Mouse (Mus musculus) E14TG2a.4 (cell line): ENCODE data around the gene 1700013G24Rik.

ENCODE experiments used
- H3K27me3 ChIP-seq: 2 replicates; pipeline ENCODE4 v1.6.1; 2014; ENCODE audit warnings: low read length, control low read depth; ENCODE audit not compliant: insufficient read depth
- H3K36me3 ChIP-seq: 2 replicates; pipeline ENCODE4 v1.6.1; 2014; ENCODE audit warnings: low read length, control low read depth; ENCODE audit not compliant: insufficient read depth
- H3K4me1 ChIP-seq: replicated peaks from 2 replicates; pipeline ENCODE4 v1.6.1; 2014; ENCODE audit warnings: low read depth, low read length, control low read depth
- H3K4me3 ChIP-seq: replicated peaks from 2 replicates; pipeline ENCODE4 v1.5.1; 2014; ENCODE audit warnings: mild to moderate bottlenecking, low read length
- H3K9me3 ChIP-seq: 2 replicates; pipeline ENCODE4 v1.6.1; 2014; ENCODE audit warnings: low read length, control low read depth
- CTCF ChIP-seq: conservative IDR thresholded peaks from 2 replicates; pipeline ENCODE4 v1.5.1; 2014; ENCODE audit warnings: low read length
- NANOG ChIP-seq: IDR thresholded peaks from 2 replicates; pipeline ENCODE4 v1.6.1; 2014; ENCODE audit warnings: borderline replicate concordance, low read length, mixed read lengths
- POU5F1 ChIP-seq: IDR thresholded peaks from 2 replicates; pipeline ENCODE4 v1.6.1; 2014; ENCODE audit warnings: low read length, borderline replicate concordance

1700013G24Rik gene

GRCm38 (mm10) chr4:137449132-137449531 is 4.0 kb upstream of the 1700013G24Rik start:
- TF ChIP-seq POU5F1 (no peak), NANOG (no peak), CTCF (no peak)
- Histone ChIP-seq H3K4me1 (peaks cover 63% of the 10 kb centered on the region), H3K4me3 (peak overlapping the region; percentile 32; the same call in 1 of the 2 replicates), H3K27me3 (no peaks in the 10 kb centered on the region), H3K36me3 (no peaks in the 10 kb centered on the region), H3K9me3 (no peaks in the 10 kb centered on the region)

GRCm38 (mm10) chr4:137449715-137450114 is 3.4 kb upstream of the 1700013G24Rik start:
- no peaks in the 10 kb centered on the region for H3K36me3 ChIP-seq
- H3K4me1 ChIP-seq: peaks cover 69% of the 10 kb centered on the region

GRCm38 (mm10) chr4:137452190-137452589 is 894 bp upstream of the 1700013G24Rik start:
- Histone ChIP-seq H3K36me3 (no peaks in the 10 kb centered on the region), H3K9me3 (no peaks in the 10 kb centered on the region), H3K27me3 (no peaks in the 10 kb centered on the region), H3K4me1 (peaks cover 75% of the 10 kb centered on the region), H3K4me3 (no peak overlapping the region)
- TF ChIP-seq POU5F1: no peak
- TF ChIP-seq NANOG: no peak
- TF ChIP-seq CTCF: no peak

More at GRCm38 (mm10) chr4:137449715-137450114, 3.4 kb upstream of the 1700013G24Rik start:
- Histone ChIP-seq H3K9me3 (no peaks in the 10 kb centered on the region), H3K27me3 (no peaks in the 10 kb centered on the region), H3K4me3 (peak overlapping the region; percentile 26; the same call in 1 of the 2 replicates)
- TF ChIP-seq NANOG (no peak), POU5F1 (no peak), CTCF (no peak)

GRCm38 (mm10) chr4:137454582-137454981 is 1.5 kb downstream of the 1700013G24Rik start:
- TF ChIP-seq CTCF (no peak), POU5F1 (no peak), NANOG (no peak)
- Histone ChIP-seq H3K4me1 (peaks cover 68% of the 10 kb centered on the region), H3K27me3 (no peaks in the 10 kb centered on the region), H3K9me3 (no peaks in the 10 kb centered on the region), H3K36me3 (no peaks in the 10 kb centered on the region), H3K4me3 (0 out of 2 replicates have a peak overlapping the region, but pooled peaks have one; percentile 26)

- Histone ChIP-seq H3K9me3 (no peaks in the 10 kb centered on the region), H3K27me3 (no peaks in the 10 kb centered on the region), H3K4me1 (peaks cover 72% of the 10 kb centered on the region), H3K36me3 (no peaks in the 10 kb centered on the region), H3K4me3 (no peak overlapping the region)
- TF ChIP-seq CTCF (no peak), POU5F1 (no peak), NANOG (no peak)
Measured at GRCm38 (mm10) chr4:137456581-137456980, 3.5 kb downstream of the 1700013G24Rik start.

GRCm38 (mm10) chr4:137457292-137457691 is 4.2 kb downstream of the 1700013G24Rik start:
- TF ChIP-seq POU5F1 (no peak), CTCF (no peak), NANOG (no peak)

GRCm38 (mm10) chr4:137458310-137458709 is 5.2 kb downstream of the 1700013G24Rik start:
- no peak overlapping the region for H3K4me3 ChIP-seq
- no peaks in the 10 kb centered on the region for H3K36me3 ChIP-seq
- H3K4me1 ChIP-seq: peaks cover 78% of the 10 kb centered on the region
- H3K9me3 ChIP-seq: no peaks in the 10 kb centered on the region
- TF ChIP-seq POU5F1: no peak
- no peak for TF ChIP-seq CTCF
- TF ChIP-seq NANOG: no peak
- H3K27me3 ChIP-seq: 0 out of 2 replicates have a peak, but pooled peaks cover 3% of the 10 kb centered on the region

More at GRCm38 (mm10) chr4:137457292-137457691, 4.2 kb downstream of the 1700013G24Rik start:
- Histone ChIP-seq H3K9me3 (no peaks in the 10 kb centered on the region), H3K4me1 (peaks cover 77% of the 10 kb centered on the region), H3K36me3 (no peaks in the 10 kb centered on the region), H3K4me3 (no peak overlapping the region), H3K27me3 (0 out of 2 replicates have a peak, but pooled peaks cover 3% of the 10 kb centered on the region)

GRCm38 (mm10) chr4:137458861-137459260 is 5.8 kb downstream of the 1700013G24Rik start:
- H3K4me3 ChIP-seq: no peak overlapping the region
- peaks cover 78% of the 10 kb centered on the region for H3K4me1 ChIP-seq
- H3K36me3 ChIP-seq: no peaks in the 10 kb centered on the region
- 0 out of 2 replicates have a peak, but pooled peaks cover 3% of the 10 kb centered on the region for H3K27me3 ChIP-seq
- TF ChIP-seq POU5F1 (no peak), NANOG (no peak), CTCF (no peak)
- no peaks in the 10 kb centered on the region for H3K9me3 ChIP-seq

- Histone ChIP-seq H3K27me3 (0 out of 2 replicates have a peak, but pooled peaks cover 3% of the 10 kb centered on the region), H3K36me3 (no peaks in the 10 kb centered on the region), H3K9me3 (no peaks in the 10 kb centered on the region), H3K4me3 (peak overlapping the region; percentile 27; the same call in 1 of the 2 replicates), H3K4me1 (peaks cover 83% of the 10 kb centered on the region)
- TF ChIP-seq NANOG (no peak), CTCF (no peak), POU5F1 (no peak)
Measured at GRCm38 (mm10) chr4:137460676-137461075, 7.6 kb downstream of the 1700013G24Rik start.
